Mouse (Mus musculus): ENCODE results near the gene Alox8. TPM values are rescaled to one million over a fixed set of nuclear protein-coding genes. Genes with fewer than 3 reads are reported as not detected.

Alox8 gene
- polyA plus RNA-seq, 2 experiments, result 0.04 to 0.15 TPM

GRCm38 (mm10) chr11:69150444-69150843 lies 47.2 kb downstream of the Alox8 start:
- H3K4me2 ChIP-seq (replicated peaks; ENCODE audit: low read depth, low read length, severe bottlenecking), result peak overlapping the region; percentile 53
- peak; percentile 67 for ATAC-seq (ENCODE audit: low FRiP score, low read depth)
- DNase-seq (ENCODE audit: low spot score), result peak; percentile 82
- 5% methylated on average over 7 of the region's 7 CpGs for WGBS
- peak overlapping the region; percentile 31; the same call in 1 of the 2 replicates for H3K9ac ChIP-seq (ENCODE audit: low read depth, low read length, severe bottlenecking)
- no peaks in the 10 kb centered on the region for H3K9me3 ChIP-seq (ENCODE audit: control insufficient read depth, low read length)
- no peak for TF ChIP-seq POLR2A (IDR thresholded peaks at IDR 0.05; ENCODE audit: borderline replicate concordance, extremely low read depth, insufficient read depth, insufficient read length)
- no peaks in the 10 kb centered on the region for H3K36me3 ChIP-seq (ENCODE audit: control insufficient read depth, insufficient read depth, low read length)
- H3K4me3 ChIP-seq (replicated peaks; ENCODE audit: low read length), result peak overlapping the region; percentile 21
- H3K27me3 ChIP-seq (ENCODE audit: control insufficient read depth, insufficient read depth, low read length), result no peaks in the 10 kb centered on the region
- H3K27ac ChIP-seq (replicated peaks; ENCODE audit: low read depth, low read length), result no peak overlapping the region
- no peaks in the 10 kb centered on the region for H3K4me1 ChIP-seq (ENCODE audit: control insufficient read depth, insufficient read depth, low read length)

- no peaks in the 10 kb centered on the region for H3K9me3 ChIP-seq (ENCODE audit: control insufficient read depth, low read length)
Measured at GRCm38 (mm10) chr11:69149728-69150127, 47.9 kb downstream of the Alox8 start.

GRCm38 (mm10) chr11:69148451-69148960 lies 49.1 kb downstream of the Alox8 start:
- no peaks in the 10 kb centered on the region for H3K4me1 ChIP-seq (ENCODE audit: control insufficient read depth, insufficient read depth, low read length)
- DNase-seq (ENCODE audit: low spot score) (no peak), ATAC-seq (ENCODE audit: low FRiP score, low read depth) (no peak)
- H3K4me2 ChIP-seq (replicated peaks; ENCODE audit: low read depth, low read length, severe bottlenecking), result no peak overlapping the region
- no peaks in the 10 kb centered on the region for H3K27me3 ChIP-seq (ENCODE audit: control insufficient read depth, insufficient read depth, low read length)
- no peak for TF ChIP-seq POLR2A (IDR thresholded peaks at IDR 0.05; ENCODE audit: borderline replicate concordance, extremely low read depth, insufficient read depth, insufficient read length)
- H3K36me3 ChIP-seq (ENCODE audit: control insufficient read depth, insufficient read depth, low read length), result no peaks in the 10 kb centered on the region
- H3K9me3 ChIP-seq (ENCODE audit: control insufficient read depth, low read length), result no peaks in the 10 kb centered on the region
- H3K4me3 ChIP-seq (replicated peaks; ENCODE audit: low read length), result no peak overlapping the region
- no peak overlapping the region for H3K9ac ChIP-seq (ENCODE audit: low read depth, low read length, severe bottlenecking)
- H3K27ac ChIP-seq (replicated peaks; ENCODE audit: low read depth, low read length), result no peak overlapping the region
- 84% methylated on average over 5 of the region's 5 CpGs for WGBS

More at GRCm38 (mm10) chr11:69149728-69150127, 47.9 kb downstream of the Alox8 start:
- DNase-seq (ENCODE audit: low spot score), result no peak
- ATAC-seq (ENCODE audit: low FRiP score, low read depth), result no peak
- H3K27me3 ChIP-seq (ENCODE audit: control insufficient read depth, insufficient read depth, low read length), result no peaks in the 10 kb centered on the region
- no peak overlapping the region for H3K27ac ChIP-seq (replicated peaks; ENCODE audit: low read depth, low read length)
- no peak overlapping the region for H3K4me2 ChIP-seq (replicated peaks; ENCODE audit: low read depth, low read length, severe bottlenecking)
- no peak overlapping the region for H3K4me3 ChIP-seq (replicated peaks; ENCODE audit: low read length)
- no peak for TF ChIP-seq POLR2A (IDR thresholded peaks at IDR 0.05; ENCODE audit: borderline replicate concordance, extremely low read depth, insufficient read depth, insufficient read length)
- no peaks in the 10 kb centered on the region for H3K36me3 ChIP-seq (ENCODE audit: control insufficient read depth, insufficient read depth, low read length)
- no peak overlapping the region for H3K9ac ChIP-seq (ENCODE audit: low read depth, low read length, severe bottlenecking)
- WGBS, result 75% methylated on average over 6 of the region's 6 CpGs
- no peaks in the 10 kb centered on the region for H3K4me1 ChIP-seq (ENCODE audit: control insufficient read depth, insufficient read depth, low read length)

- Histone ChIP-seq H3K9ac (ENCODE audit: low read depth, low read length, severe bottlenecking) (no peak overlapping the region), H3K4me2 (replicated peaks; ENCODE audit: low read depth, low read length, severe bottlenecking) (no peak overlapping the region), H3K4me3 (replicated peaks; ENCODE audit: low read length) (no peak overlapping the region), H3K4me1 (ENCODE audit: control insufficient read depth, insufficient read depth, low read length) (no peaks in the 10 kb centered on the region), H3K27me3 (ENCODE audit: control insufficient read depth, insufficient read depth, low read length) (no peaks in the 10 kb centered on the region), H3K9me3 (ENCODE audit: control insufficient read depth, low read length) (no peaks in the 10 kb centered on the region), H3K27ac (replicated peaks; ENCODE audit: low read depth, low read length) (no peak overlapping the region), H3K36me3 (ENCODE audit: control insufficient read depth, insufficient read depth, low read length) (no peaks in the 10 kb centered on the region)
- no peak for DNase-seq (ENCODE audit: low spot score)
- WGBS, result 73% methylated on average over 7 of the region's 7 CpGs
- no peak for TF ChIP-seq POLR2A (IDR thresholded peaks at IDR 0.05; ENCODE audit: borderline replicate concordance, extremely low read depth, insufficient read depth, insufficient read length)
- ATAC-seq (ENCODE audit: low FRiP score, low read depth), result no peak
Measured at GRCm38 (mm10) chr11:69147546-69147945, 50.1 kb downstream of the Alox8 start.

GRCm38 (mm10) chr11:69135361-69135760 lies 62.3 kb downstream of the Alox8 start:
- no peak for TF ChIP-seq POLR2A (IDR thresholded peaks at IDR 0.05; ENCODE audit: borderline replicate concordance, extremely low read depth, insufficient read depth, insufficient read length)
- Histone ChIP-seq H3K9me3 (ENCODE audit: control insufficient read depth, low read length) (no peaks in the 10 kb centered on the region), H3K27ac (replicated peaks; ENCODE audit: low read depth, low read length) (no peak overlapping the region), H3K4me1 (ENCODE audit: control insufficient read depth, insufficient read depth, low read length) (peaks cover 13% of the 10 kb centered on the region), H3K9ac (ENCODE audit: low read depth, low read length, severe bottlenecking) (no peak overlapping the region), H3K4me2 (replicated peaks; ENCODE audit: low read depth, low read length, severe bottlenecking) (no peak overlapping the region), H3K36me3 (ENCODE audit: control insufficient read depth, insufficient read depth, low read length) (no peaks in the 10 kb centered on the region), H3K4me3 (replicated peaks; ENCODE audit: low read length) (no peak overlapping the region), H3K27me3 (ENCODE audit: control insufficient read depth, insufficient read depth, low read length) (no peaks in the 10 kb centered on the region)
- ATAC-seq (ENCODE audit: low FRiP score, low read depth) (no peak), DNase-seq (ENCODE audit: low spot score) (no peak)
- WGBS, result 82% methylated on average over 6 of the region's 6 CpGs

GRCm38 (mm10) chr11:69134622-69134968 lies 63.0 kb downstream of the Alox8 start:
- Histone ChIP-seq H3K27ac (replicated peaks; ENCODE audit: low read depth, low read length) (no peak overlapping the region), H3K27me3 (ENCODE audit: control insufficient read depth, insufficient read depth, low read length) (no peaks in the 10 kb centered on the region), H3K9ac (ENCODE audit: low read depth, low read length, severe bottlenecking) (peak overlapping the region; percentile 55; the same call in 1 of the 2 replicates), H3K4me2 (replicated peaks; ENCODE audit: low read depth, low read length, severe bottlenecking) (peak overlapping the region; percentile 78), H3K36me3 (ENCODE audit: control insufficient read depth, insufficient read depth, low read length) (no peaks in the 10 kb centered on the region), H3K4me1 (ENCODE audit: control insufficient read depth, insufficient read depth, low read length) (peaks cover 13% of the 10 kb centered on the region), H3K9me3 (ENCODE audit: control insufficient read depth, low read length) (no peaks in the 10 kb centered on the region), H3K4me3 (replicated peaks; ENCODE audit: low read length) (peak overlapping the region; percentile 49)
- no peak for ATAC-seq (ENCODE audit: low FRiP score, low read depth)
- 22% methylated on average over 8 of the region's 8 CpGs for WGBS
- TF ChIP-seq POLR2A (IDR thresholded peaks at IDR 0.05; ENCODE audit: borderline replicate concordance, extremely low read depth, insufficient read depth, insufficient read length), result no peak
- no peak for DNase-seq (ENCODE audit: low spot score)

Other genes starting within 250 kb of the Alox8 start
- gene Arhgef15, start 240.4 kb downstream of the Alox8 start, polyA plus RNA-seq (2012; rRNA removed), result 12.3 and 23.7 TPM in 2 replicates
- 5.3 and 6.6 TPM in 2 replicates for gene Arhgef15, start 240.4 kb downstream of the Alox8 start, polyA plus RNA-seq (2014; fragmentation: Nextera tagmentation; extraction: Ambion mirVana)
- gene Slc25a35, start 229.7 kb downstream of the Alox8 start, polyA plus RNA-seq (2012; rRNA removed), result 4.7 and 6.9 TPM in 2 replicates
- 2.8 TPM in 2 replicates for gene Slc25a35, start 229.7 kb downstream of the Alox8 start, polyA plus RNA-seq (2014; fragmentation: Nextera tagmentation; extraction: Ambion mirVana)
- gene Rangrf, start 222.7 kb downstream of the Alox8 start, polyA plus RNA-seq (2012; rRNA removed), result 42.8 and 46.7 TPM in 2 replicates
- gene Rangrf, start 222.7 kb downstream of the Alox8 start, polyA plus RNA-seq (2014; fragmentation: Nextera tagmentation; extraction: Ambion mirVana), result 43.4 and 46.3 TPM in 2 replicates
- gene Pfas, start 189.4 kb downstream of the Alox8 start, polyA plus RNA-seq (2012; rRNA removed), result 27.0 and 35.6 TPM in 2 replicates
- 22.0 and 25.6 TPM in 2 replicates for gene Pfas, start 189.4 kb downstream of the Alox8 start, polyA plus RNA-seq (2014; fragmentation: Nextera tagmentation; extraction: Ambion mirVana)
- 76.4 and 110 TPM in 2 replicates for gene Ctc1, start 181.9 kb downstream of the Alox8 start, polyA plus RNA-seq (2012; rRNA removed)
- 44.6 and 49.1 TPM in 2 replicates for gene Ctc1, start 181.9 kb downstream of the Alox8 start, polyA plus RNA-seq (2014; fragmentation: Nextera tagmentation; extraction: Ambion mirVana)
- 124 and 144 TPM in 2 replicates for gene Aurkb, start 152.2 kb downstream of the Alox8 start, polyA plus RNA-seq (2012; rRNA removed)
- gene Aurkb, start 152.2 kb downstream of the Alox8 start, polyA plus RNA-seq (2014; fragmentation: Nextera tagmentation; extraction: Ambion mirVana), result 109 and 116 TPM in 2 replicates
- 15.2 and 15.6 TPM in 2 replicates for gene Borcs6, start 138.1 kb downstream of the Alox8 start, polyA plus RNA-seq (2012; rRNA removed)
- gene Borcs6, start 138.1 kb downstream of the Alox8 start, polyA plus RNA-seq (2014; fragmentation: Nextera tagmentation; extraction: Ambion mirVana), result 12.3 and 13.9 TPM in 2 replicates
- 47.8 and 71.0 TPM in 2 replicates for gene Tmem107, start 127.0 kb downstream of the Alox8 start, polyA plus RNA-seq (2012; rRNA removed)
- gene Tmem107, start 127.0 kb downstream of the Alox8 start, polyA plus RNA-seq (2014; fragmentation: Nextera tagmentation; extraction: Ambion mirVana), result 54.4 and 55.2 TPM in 2 replicates
- 199 and 224 TPM in 2 replicates for gene Vamp2, start 109.4 kb downstream of the Alox8 start, polyA plus RNA-seq (2012; rRNA removed)
- gene Vamp2, start 109.4 kb downstream of the Alox8 start, polyA plus RNA-seq (2014; fragmentation: Nextera tagmentation; extraction: Ambion mirVana), result 89.8 and 98.1 TPM in 2 replicates
- gene Per1, start 102.6 kb downstream of the Alox8 start, polyA plus RNA-seq (2012; rRNA removed), result 19.3 and 25.4 TPM in 2 replicates
- gene Per1, start 102.6 kb downstream of the Alox8 start, polyA plus RNA-seq (2014; fragmentation: Nextera tagmentation; extraction: Ambion mirVana), result 16.0 and 22.5 TPM in 2 replicates
- 1.1 and 1.4 TPM in 2 replicates for gene Hes7, start 77.4 kb downstream of the Alox8 start, polyA plus RNA-seq (2012; rRNA removed)
- 0.30 and 0.77 TPM in 2 replicates for gene Hes7, start 77.4 kb downstream of the Alox8 start, polyA plus RNA-seq (2014; fragmentation: Nextera tagmentation; extraction: Ambion mirVana)
- gene 9130213A22Rik, start 75.3 kb downstream of the Alox8 start, polyA plus RNA-seq (2012; rRNA removed), result 1.1 and 1.4 TPM in 2 replicates
- 0.41 and 0.77 TPM in 2 replicates for gene 9130213A22Rik, start 75.3 kb downstream of the Alox8 start, polyA plus RNA-seq (2014; fragmentation: Nextera tagmentation; extraction: Ambion mirVana)
- gene Aloxe3, start 71.9 kb downstream of the Alox8 start, polyA plus RNA-seq (2012; rRNA removed), result 1.6 TPM in 2 replicates
- gene Aloxe3, start 71.9 kb downstream of the Alox8 start, polyA plus RNA-seq (2014; fragmentation: Nextera tagmentation; extraction: Ambion mirVana), result 1.6 and 2.2 TPM in 2 replicates
- 0.24 and 0.26 TPM in 2 replicates for gene Alox12b, start 40.9 kb downstream of the Alox8 start, polyA plus RNA-seq (2012; rRNA removed)
- 0.26 and 0.83 TPM in 2 replicates for gene Alox12b, start 40.9 kb downstream of the Alox8 start, polyA plus RNA-seq (2014; fragmentation: Nextera tagmentation; extraction: Ambion mirVana)
- 0.09 and 0.14 TPM in 2 replicates for gene Gucy2e, start 39.2 kb upstream of the Alox8 start, polyA plus RNA-seq (2012; rRNA removed)
- 0.06 and 0.12 TPM in 2 replicates for gene Gucy2e, start 39.2 kb upstream of the Alox8 start, polyA plus RNA-seq (2014; fragmentation: Nextera tagmentation; extraction: Ambion mirVana)
- 40.0 and 44.0 TPM in 2 replicates for gene Cntrob, start 125.9 kb upstream of the Alox8 start, polyA plus RNA-seq (2012; rRNA removed)
- 14.6 and 15.7 TPM in 2 replicates for gene Cntrob, start 125.9 kb upstream of the Alox8 start, polyA plus RNA-seq (2014; fragmentation: Nextera tagmentation; extraction: Ambion mirVana)
- 92.7 and 93.7 TPM in 2 replicates for gene Trappc1, start 126.1 kb upstream of the Alox8 start, polyA plus RNA-seq (2012; rRNA removed)
- gene Trappc1, start 126.1 kb upstream of the Alox8 start, polyA plus RNA-seq (2014; fragmentation: Nextera tagmentation; extraction: Ambion mirVana), result 138 and 144 TPM in 2 replicates
- 4.0 and 4.1 TPM in 2 replicates for gene Kcnab3, start 128.4 kb upstream of the Alox8 start, polyA plus RNA-seq (2012; rRNA removed)
- gene Kcnab3, start 128.4 kb upstream of the Alox8 start, polyA plus RNA-seq (2014; fragmentation: Nextera tagmentation; extraction: Ambion mirVana), result 2.0 and 2.2 TPM in 2 replicates
- gene Rnf227, start 142.6 kb upstream of the Alox8 start, polyA plus RNA-seq (2012; rRNA removed), result 10.5 and 12.2 TPM in 2 replicates
- 13.6 and 17.8 TPM in 2 replicates for gene Rnf227, start 142.6 kb upstream of the Alox8 start, polyA plus RNA-seq (2014; fragmentation: Nextera tagmentation; extraction: Ambion mirVana)
- gene Chd3, start 171.6 kb upstream of the Alox8 start, polyA plus RNA-seq (2012; rRNA removed), result 425 and 497 TPM in 2 replicates
- 97.8 and 113 TPM in 2 replicates for gene Chd3, start 171.6 kb upstream of the Alox8 start, polyA plus RNA-seq (2014; fragmentation: Nextera tagmentation; extraction: Ambion mirVana)
- gene Naa38, start 197.6 kb upstream of the Alox8 start, polyA plus RNA-seq (2012; rRNA removed), result 127 and 131 TPM in 2 replicates
- 161 and 171 TPM in 2 replicates for gene Naa38, start 197.6 kb upstream of the Alox8 start, polyA plus RNA-seq (2014; fragmentation: Nextera tagmentation; extraction: Ambion mirVana)
- 29.5 and 32.7 TPM in 2 replicates for gene Cyb5d1, start 197.8 kb upstream of the Alox8 start, polyA plus RNA-seq (2012; rRNA removed)
- 22.3 and 27.3 TPM in 2 replicates for gene Cyb5d1, start 197.8 kb upstream of the Alox8 start, polyA plus RNA-seq (2014; fragmentation: Nextera tagmentation; extraction: Ambion mirVana)
- gene Tmem88, start 200.4 kb upstream of the Alox8 start, polyA plus RNA-seq (2012; rRNA removed), result 17.0 and 23.7 TPM in 2 replicates
- gene Tmem88, start 200.4 kb upstream of the Alox8 start, polyA plus RNA-seq (2014; fragmentation: Nextera tagmentation; extraction: Ambion mirVana), result 18.7 and 18.9 TPM in 2 replicates
- 23.7 and 27.5 TPM in 2 replicates for gene Kdm6b, start 215.8 kb upstream of the Alox8 start, polyA plus RNA-seq (2012; rRNA removed)
- 31.4 and 36.4 TPM in 2 replicates for gene Kdm6b, start 215.8 kb upstream of the Alox8 start, polyA plus RNA-seq (2014; fragmentation: Nextera tagmentation; extraction: Ambion mirVana)